ENCODE assay signal across 8 mouse cellular contexts in genomic region chr10:127188465-127189115, GRCm38 (mm10). TPM values are rescaled to one million over a fixed set of nuclear protein-coding genes. Genes with fewer than 3 reads are reported as not detected.
DNase-seq lines count a peak whose midpoint lies in the region; ATAC-seq and TF ChIP-seq lines count a peak whose summit lies in the region.
"Had no signal": no experiment of that assay in that cellular context is flagged by ENCODE, and none has a peak within 500 bp of the region (broad histone marks: within the 10 kb centered on the region; RNA-seq: fewer than 3 reads in every experiment).

No protein-coding gene starts in this region.

- no peak for TF ChIP-seq CTCF in C2C12 (IDR thresholded peaks at IDR 0.05; ENCODE audit: control insufficient read depth, insufficient read depth, insufficient read length)
- no peak for TF ChIP-seq CTCF in gastrocnemius, adult 2 months (IDR thresholded peaks at IDR 0.05)

- intact Hi-C loops in gastrocnemius, adult 2 months (cut with DNase I) = no loop called here

- H3K79me2 ChIP-seq in C2C12 (ENCODE audit: control insufficient read depth, insufficient read depth) = no peaks in the 10 kb centered on the region

- H3K4me1 ChIP-seq in intestine, embryonic 14.5 days (replicated peaks; ENCODE audit: control insufficient read depth, insufficient read depth, low read length) = peaks cover 20% of the 10 kb centered on the region
- H3K4me1 ChIP-seq in lung, embryonic 16.5 days (replicated peaks; ENCODE audit: control insufficient read depth, insufficient read depth, low read length) = peaks cover 30% of the 10 kb centered on the region

- no peaks in the 10 kb centered on the region for H3K79me3 ChIP-seq in C2C12 (ENCODE audit: low read depth)

- peak overlapping the region; percentile 90 for H3K27ac ChIP-seq in gastrocnemius, adult 2 months
- peak overlapping the region; percentile 81 for H3K27ac ChIP-seq in intestine, embryonic 14.5 days (ENCODE audit: low read depth)
- H3K27ac ChIP-seq in lung, embryonic 16.5 days (ENCODE audit: low read length) = peak overlapping the region; percentile 93
- H3K27ac ChIP-seq: macrophage had no signal

- H3K36me3 ChIP-seq in C2C12 (ENCODE audit: control insufficient read depth, insufficient read depth) = peaks cover 7% of the 10 kb centered on the region
- peaks cover 31% of the 10 kb centered on the region for H3K36me3 ChIP-seq in intestine, embryonic 14.5 days (ENCODE audit: control insufficient read depth, insufficient read depth, low read length)
- peaks cover 10% of the 10 kb centered on the region for H3K36me3 ChIP-seq in lung, embryonic 16.5 days (ENCODE audit: control insufficient read depth, insufficient read depth, low read length)

- peak; percentile 86 for DNase-seq in ES-CJ7 (ENCODE audit: low read depth, low spot score)
- peak; percentile 80 to 86 for DNase-seq in cerebellum, postnatal 14 days
- DNase-seq in gastrocnemius, adult 2 months = peak; percentile 82
- DNase-seq in intestine, embryonic 14.5 days (ENCODE audit: low spot score) = peak; percentile 86
- peak; percentile 67 for DNase-seq in right cerebral cortex, postnatal 4 days

- ATAC-seq in intestine, embryonic 14.5 days (replicated peaks; ENCODE audit: low FRiP score, low TSS enrichment, low read depth) = peak; percentile 86
- peak; percentile 84 for ATAC-seq in lung, embryonic 16.5 days (ENCODE audit: low read depth)

- no peaks in the 10 kb centered on the region for H3K27me3 ChIP-seq in C2C12 (ENCODE audit: control insufficient read depth, insufficient read depth, insufficient read length)
- H3K27me3 ChIP-seq in intestine, embryonic 14.5 days (replicated peaks; ENCODE audit: control insufficient read depth, insufficient read depth, low read length) = no peaks in the 10 kb centered on the region
- H3K27me3 ChIP-seq in lung, embryonic 16.5 days (ENCODE audit: control insufficient read depth, insufficient read depth, low read depth, low read length) = peaks cover 3% of the 10 kb centered on the region; the same call in 1 of the 2 replicates

- peak overlapping the region; percentile 40 for H3K4me3 ChIP-seq in C2C12 (ENCODE audit: insufficient read depth, poor library complexity, severe bottlenecking)
- H3K4me3 ChIP-seq in gastrocnemius, adult 2 months = peak overlapping the region; percentile 86
- peak overlapping the region; percentile 65 for H3K4me3 ChIP-seq in intestine, embryonic 14.5 days (ENCODE audit: low read depth, low read length)
- H3K4me3 ChIP-seq in lung, embryonic 16.5 days (ENCODE audit: low read length) = peak overlapping the region; percentile 67

- no peaks in the 10 kb centered on the region for H3K9me3 ChIP-seq in intestine, embryonic 14.5 days (ENCODE audit: control insufficient read depth, low read length)
- 0 out of 2 replicates have a peak, but pooled peaks cover 3% of the 10 kb centered on the region for H3K9me3 ChIP-seq in lung, embryonic 16.5 days (ENCODE audit: control insufficient read depth, low read length)

- WGBS in intestine, embryonic 14.5 days = under 1% methylated on average over 34 of the region's 46 CpGs
- 0% methylated on average over 30 of the region's 46 CpGs for WGBS in lung, embryonic 16.5 days

- peak overlapping the region; percentile 74 for H3K9ac ChIP-seq in intestine, embryonic 14.5 days (ENCODE audit: low read length)
- H3K9ac ChIP-seq in lung, embryonic 16.5 days (ENCODE audit: low read length) = peak overlapping the region; percentile 82

- H3ac ChIP-seq in C2C12 (ENCODE audit: control insufficient read depth, insufficient read length, low read depth) = peak overlapping the region; percentile 90

- peak overlapping the region; percentile 94 for H3K4me2 ChIP-seq in intestine, embryonic 14.5 days (ENCODE audit: low read length)
- peak overlapping the region; percentile 94 for H3K4me2 ChIP-seq in lung, embryonic 16.5 days (ENCODE audit: low read depth, low read length)

TF ChIP-seq in C2C12, 6 proteins besides CTCF, POLR2A, EP300 and RAD21:
- TF ChIP-seq MAX (IDR thresholded peaks at IDR 0.05) (no peak), MYOG (IDR thresholded peaks at IDR 0.05; ENCODE audit: control insufficient read depth, extremely low read depth, insufficient read length) (no peak), USF1 (IDR thresholded peaks at IDR 0.05; ENCODE audit: low read depth) (no peak), CEBPB (IDR thresholded peaks at IDR 0.05; ENCODE audit: low read depth) (no peak), MYOD1 (IDR thresholded peaks at IDR 0.05; ENCODE audit: control insufficient read depth, insufficient read length, low read depth) (no peak), FOSL1 (IDR thresholded peaks at IDR 0.05; ENCODE audit: insufficient read depth, low read length, poor library complexity, severe bottlenecking) (no peak)

RNA-seq across cellular contexts. Expression of gene Arhgef25, which starts 1.3 kb away (rescaled TPM):
- 31.8 TPM for polyA plus RNA-seq in C2C12 (2012; fragmentation: generic; extraction: Trizol)
- total RNA-seq in gastrocnemius, adult 2 months (2021) = 1 to 10 TPM; 8.5 to 8.8 TPM
- 49.0 and 57.7 TPM in 2 replicates for polyA plus RNA-seq in intestine, embryonic 14.5 days (2014; fragmentation: Nextera tagmentation; extraction: Ambion mirVana)
- polyA plus RNA-seq in lung, embryonic 16.5 days (2015; fragmentation: Nextera tagmentation; extraction: Ambion mirVana) = 60.3 and 65.0 TPM in 2 replicates
- polyA plus RNA-seq: macrophage had no signal

RNA-seq across cellular contexts. Expression of gene Dtx3, which starts 6.9 kb away (rescaled TPM):
- 24.4 TPM for polyA plus RNA-seq in C2C12 (2012; fragmentation: generic; extraction: Trizol)
- 10 to 100 TPM; 20.8 to 25.6 TPM for total RNA-seq in gastrocnemius, adult 2 months (2021)
- polyA plus RNA-seq in intestine, embryonic 14.5 days (2014; fragmentation: Nextera tagmentation; extraction: Ambion mirVana) = 95.8 and 101 TPM in 2 replicates
- 72.9 and 74.8 TPM in 2 replicates for polyA plus RNA-seq in lung, embryonic 16.5 days (2015; fragmentation: Nextera tagmentation; extraction: Ambion mirVana)

RNA-seq across cellular contexts. Expression of gene Slc26a10, which starts 8.1 kb away (rescaled TPM):
- polyA plus RNA-seq in C2C12 (2012; fragmentation: generic; extraction: Trizol) = 2.9 TPM
- total RNA-seq in gastrocnemius, adult 2 months (2021) = 1 to 10 TPM; 4.1 to 5.4 TPM
- polyA plus RNA-seq in intestine, embryonic 14.5 days (2014; fragmentation: Nextera tagmentation; extraction: Ambion mirVana) = 0.93 and 1.3 TPM in 2 replicates
- 0.88 and 1.1 TPM in 2 replicates for polyA plus RNA-seq in lung, embryonic 16.5 days (2015; fragmentation: Nextera tagmentation; extraction: Ambion mirVana)

RNA-seq across cellular contexts. Expression of gene Pip4k2c, which starts 22.8 kb away (rescaled TPM):
- polyA plus RNA-seq in C2C12 (2012; fragmentation: generic; extraction: Trizol) = 25.8 TPM
- 1 to 10 TPM; 7.6 to 7.9 TPM for total RNA-seq in gastrocnemius, adult 2 months (2021)
- 24.2 and 25.9 TPM in 2 replicates for polyA plus RNA-seq in intestine, embryonic 14.5 days (2014; fragmentation: Nextera tagmentation; extraction: Ambion mirVana)
- polyA plus RNA-seq in lung, embryonic 16.5 days (2015; fragmentation: Nextera tagmentation; extraction: Ambion mirVana) = 30.0 and 30.8 TPM in 2 replicates

RNA-seq across cellular contexts. Expression of gene B4galnt1, which starts 23.6 kb away (rescaled TPM):
- polyA plus RNA-seq in C2C12 (2012; fragmentation: generic; extraction: Trizol) = 23.8 TPM
- total RNA-seq in gastrocnemius, adult 2 months (2021) = under 1 TPM; 0.66 to 0.89 TPM
- 54.3 and 66.0 TPM in 2 replicates for polyA plus RNA-seq in intestine, embryonic 14.5 days (2014; fragmentation: Nextera tagmentation; extraction: Ambion mirVana)
- 3.5 and 5.2 TPM in 2 replicates for polyA plus RNA-seq in lung, embryonic 16.5 days (2015; fragmentation: Nextera tagmentation; extraction: Ambion mirVana)

Comparison
In these comparisons a context has a peak if more than half of its experiments do, and no peak if none do; other contexts are left out.
1. Peak in every context shown above with its lines: DNase-seq, ATAC-seq, H3K4me3 ChIP-seq and H3K27ac ChIP-seq.